Mouse (Mus musculus): ENCODE measurements around the gene Gm19345.

The Gm19345 gene

DNA sequence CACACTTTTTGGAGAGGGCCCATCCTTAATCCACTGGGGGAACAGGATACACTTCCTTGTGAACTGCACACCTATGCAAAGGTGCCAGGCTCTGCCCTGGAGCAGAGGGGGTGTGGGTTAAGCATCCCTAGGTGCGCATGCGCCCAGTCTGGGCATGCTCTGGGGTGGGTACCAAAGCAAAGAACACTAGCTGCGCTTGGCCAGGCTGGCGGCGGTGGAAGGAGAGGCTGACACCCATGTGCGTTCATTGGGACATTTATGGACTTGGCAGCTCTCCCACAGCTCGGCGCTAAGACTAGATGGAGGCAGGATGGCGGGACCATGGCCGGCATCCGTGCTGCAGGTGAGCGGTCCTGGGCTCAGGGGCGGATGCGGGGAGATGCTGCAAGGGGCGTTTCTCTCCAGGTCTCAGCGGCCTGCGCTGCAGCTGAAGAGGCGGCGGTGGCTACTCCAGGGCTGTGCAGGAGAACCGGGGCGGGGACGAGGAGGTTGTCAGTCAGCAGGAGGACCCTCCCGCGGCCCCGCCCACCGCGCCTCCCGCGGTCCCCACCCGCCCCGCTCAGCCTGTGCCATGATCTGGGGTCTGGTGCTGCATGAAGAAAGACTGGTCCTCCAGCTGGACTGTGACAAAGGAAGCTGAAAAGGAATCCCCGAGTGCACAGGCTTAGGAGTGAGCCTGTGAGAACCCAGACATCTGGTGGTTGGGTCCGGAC, at the start of gene Gm19345:
Gm19345 (plus strand) TSS at position 146 of the 713 bp plus-strand sequence.
- DNase-seq (ENCODE audit: low read depth) = no peak

DNA sequence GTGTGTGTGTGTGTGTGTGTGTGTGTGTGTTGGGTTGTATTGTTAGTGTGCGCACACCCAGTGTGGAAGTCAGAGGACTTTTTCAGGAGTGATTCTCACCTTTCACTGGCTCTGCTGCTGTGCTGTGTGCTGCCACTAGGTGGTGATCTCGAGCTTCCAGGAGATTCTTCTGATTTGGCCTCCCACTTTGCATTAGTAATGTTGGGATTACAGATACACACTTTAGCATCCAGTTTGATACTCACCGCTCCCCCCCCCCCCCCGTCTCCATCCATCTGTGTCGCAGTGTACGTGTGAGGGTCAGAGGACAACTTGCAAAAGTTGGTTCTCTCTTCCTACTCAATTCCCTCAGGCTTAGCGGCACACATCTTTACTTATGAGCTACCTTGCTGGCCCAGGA, 48.8 kb upstream of the Gm19345 start:
- DNase-seq (ENCODE audit: low read depth) = no peak

DNA sequence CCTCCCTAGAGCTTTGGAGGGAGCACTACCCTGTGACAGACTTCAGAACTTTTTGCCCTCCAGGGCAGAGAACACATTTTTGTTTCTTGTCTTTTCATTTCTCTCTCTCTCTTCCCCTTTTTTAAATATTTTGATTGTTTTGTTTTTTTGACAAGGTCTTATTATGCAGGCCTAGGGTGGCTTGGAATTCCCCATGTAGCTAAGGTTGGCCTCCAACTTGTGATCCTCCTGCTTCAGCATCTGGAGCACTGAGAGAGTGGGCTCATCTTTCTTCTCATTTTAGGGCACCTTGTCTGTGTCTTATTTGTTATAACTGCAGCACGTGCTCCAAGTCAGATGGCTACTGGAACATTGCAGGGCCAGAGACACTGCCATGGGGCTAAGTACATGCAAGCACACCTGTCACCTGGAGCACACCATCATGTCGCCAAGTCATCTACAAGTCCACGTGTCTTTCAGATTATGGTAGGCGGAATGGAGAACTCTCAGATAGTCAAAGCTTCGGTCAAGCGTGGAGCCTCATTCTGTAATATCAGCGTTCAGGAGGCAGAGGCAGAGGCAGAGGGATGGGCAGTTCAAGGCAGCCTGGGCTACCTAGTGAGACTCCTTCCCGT, 45.3 kb upstream of the Gm19345 start:
- DNase-seq (ENCODE audit: low read depth) = no peak

DNA sequence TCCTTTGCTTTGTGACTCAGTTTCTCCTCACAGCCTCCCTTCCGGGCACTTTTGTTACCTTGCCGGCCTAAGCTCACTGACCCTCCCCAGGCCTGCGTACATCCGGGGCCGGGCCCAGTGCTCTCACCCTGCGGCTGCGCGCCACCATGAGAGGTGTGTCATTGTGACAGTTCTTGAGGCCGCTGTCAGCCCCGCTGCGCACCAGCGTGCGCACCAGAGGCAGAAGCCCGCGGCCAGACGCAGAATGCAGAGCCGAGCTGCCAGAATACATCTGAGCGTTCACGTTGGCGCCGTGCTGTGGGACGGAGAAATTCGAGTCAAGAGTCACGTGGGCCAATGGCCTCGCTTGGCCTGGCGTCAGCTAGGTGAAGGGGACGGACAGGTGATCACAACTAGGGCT, 42.4 kb upstream of the Gm19345 start:
- DNase-seq (ENCODE audit: low read depth) = no peak

DNA sequence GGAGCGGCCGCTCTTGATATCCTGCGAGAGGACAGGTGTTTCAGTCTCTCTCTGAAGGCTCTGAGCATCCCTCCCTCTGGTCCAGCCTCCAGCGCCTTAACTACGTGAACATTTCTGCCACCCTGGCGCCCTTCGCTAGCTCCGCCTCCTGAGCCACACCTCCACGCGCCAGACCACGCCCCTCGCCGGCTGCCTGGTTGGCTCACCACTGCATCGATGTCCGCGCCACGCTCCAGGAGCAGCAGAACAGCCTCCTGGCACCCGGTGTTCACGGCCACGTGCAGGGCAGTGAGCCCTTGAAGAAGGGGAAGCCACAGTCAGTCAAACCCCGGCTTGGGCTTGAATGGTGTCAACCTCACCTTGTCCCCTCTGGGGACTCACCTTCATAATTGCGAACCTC, 40.7 kb upstream of the Gm19345 start:
- no peak for DNase-seq (ENCODE audit: low read depth)

DNA sequence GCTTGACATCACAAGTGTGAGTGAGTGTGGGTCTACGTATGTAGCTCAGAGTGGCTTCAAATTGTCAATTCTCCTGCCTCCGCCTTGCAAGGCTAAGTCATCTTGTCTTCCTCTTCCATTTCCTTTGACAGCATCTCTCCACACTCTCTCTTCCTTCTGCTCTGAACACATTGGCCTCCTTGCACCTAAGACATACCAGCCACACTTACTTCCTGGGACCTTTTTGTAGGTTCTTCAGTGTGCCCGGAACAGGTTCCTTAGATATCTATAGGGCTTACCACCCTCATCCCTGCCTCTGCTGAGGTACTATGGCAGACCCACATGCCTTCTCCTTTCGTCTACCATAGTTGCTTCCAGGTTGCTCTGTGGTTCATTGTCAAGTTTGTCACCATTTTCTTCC, 38.6 kb upstream of the Gm19345 start:
- no peak for DNase-seq (ENCODE audit: low read depth)

DNA sequence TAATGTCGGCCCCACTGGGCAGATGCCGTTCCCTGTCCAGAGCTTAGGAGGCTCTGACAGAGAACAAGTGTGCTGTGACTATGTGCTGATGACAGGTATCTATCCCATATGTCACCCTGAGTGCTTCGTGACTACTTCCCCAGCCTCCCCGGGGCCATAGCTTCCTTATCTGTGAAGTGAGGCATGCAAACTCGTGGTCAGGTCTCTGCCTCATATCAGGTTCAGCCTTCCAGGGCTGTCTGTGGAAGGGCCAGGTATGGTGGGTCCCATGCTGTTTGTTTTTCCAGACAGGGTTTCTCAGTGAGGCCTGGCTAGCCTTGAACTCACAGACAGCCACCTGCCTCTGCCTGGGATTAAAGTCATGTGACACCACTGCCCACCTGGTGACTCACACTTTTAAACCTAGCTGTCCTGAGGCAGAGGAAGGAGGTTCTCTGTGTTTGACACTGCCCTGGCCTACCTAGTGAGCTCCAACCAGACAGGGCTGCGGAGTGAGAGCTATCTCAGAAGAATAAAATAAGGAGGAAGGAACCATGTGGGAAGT, 38.2 kb upstream of the Gm19345 start:
- DNase-seq (ENCODE audit: low read depth) = no peak

DNA sequence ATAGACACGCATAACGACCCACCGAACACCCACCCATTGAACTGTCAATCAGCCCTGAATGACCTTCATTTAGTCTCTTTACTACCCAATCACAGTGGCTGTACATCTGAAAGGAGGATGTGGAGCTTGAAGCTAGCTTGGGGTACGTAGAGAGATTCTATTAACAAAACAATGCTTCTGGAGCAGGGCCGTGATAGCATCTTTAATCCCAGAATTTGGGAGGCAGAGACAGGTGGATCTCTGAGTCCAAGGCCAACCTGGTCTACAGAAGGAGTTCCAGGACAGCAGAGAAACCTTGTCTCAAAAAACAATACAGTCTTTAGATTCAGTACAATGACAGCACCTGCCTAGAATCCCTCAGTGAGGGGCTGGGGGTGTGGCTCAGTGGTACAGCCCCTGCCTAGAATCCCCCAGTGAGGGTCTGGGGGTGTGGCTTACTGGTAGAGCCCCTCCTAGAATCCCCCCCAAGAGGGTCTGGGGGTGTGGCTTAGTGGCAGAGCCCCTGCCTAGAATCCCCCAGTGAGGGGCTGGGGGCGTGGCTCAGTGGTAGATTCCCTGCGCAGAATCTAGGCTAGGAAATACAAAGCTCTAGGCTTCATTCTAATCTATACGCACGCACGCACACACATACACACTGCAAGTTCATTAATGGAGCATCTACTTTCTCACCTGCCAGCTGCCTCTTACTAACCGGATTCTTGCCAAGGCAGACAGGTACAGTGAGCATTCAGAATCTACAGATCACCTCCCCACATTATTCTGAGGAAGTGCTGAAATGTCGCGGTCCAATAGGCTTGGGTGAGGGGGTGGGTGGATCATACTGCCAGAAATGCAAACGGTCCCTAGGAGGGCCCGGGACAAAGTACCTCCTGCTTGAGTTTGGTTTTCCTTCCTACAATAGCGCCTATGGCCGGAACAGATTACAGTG, 36.2 kb upstream of the Gm19345 start:
- no peak for DNase-seq (ENCODE audit: low read depth)

DNA sequence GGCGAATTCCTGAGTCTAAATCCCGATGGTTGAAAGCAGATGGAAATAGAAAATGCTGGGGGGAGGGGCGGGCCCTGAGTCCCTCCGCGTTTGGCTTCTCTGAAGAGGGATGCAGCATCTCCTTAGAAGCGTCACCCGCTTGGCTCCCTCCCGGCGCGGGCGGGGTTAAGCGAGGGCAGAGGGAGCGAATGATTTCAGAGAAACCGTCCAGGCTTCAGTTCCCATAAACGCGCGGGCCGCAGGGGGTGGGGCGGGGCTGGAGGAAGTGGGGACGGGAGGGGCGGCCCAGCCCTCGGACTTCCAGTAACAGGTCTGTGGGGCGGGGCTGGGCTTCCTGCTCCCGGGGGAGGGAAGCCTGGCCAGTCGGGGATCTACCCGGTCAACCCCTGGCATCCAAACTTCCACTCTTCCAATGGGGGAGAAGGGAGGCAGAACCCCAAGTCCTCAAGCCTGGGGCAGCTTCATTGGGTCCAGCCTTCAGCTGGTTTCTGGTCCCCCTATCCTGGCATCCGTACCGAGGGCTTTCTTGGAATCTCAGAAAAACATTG, 35.5 kb upstream of the Gm19345 start:
- DNase-seq (ENCODE audit: low read depth) = peak; percentile 56

DNA sequence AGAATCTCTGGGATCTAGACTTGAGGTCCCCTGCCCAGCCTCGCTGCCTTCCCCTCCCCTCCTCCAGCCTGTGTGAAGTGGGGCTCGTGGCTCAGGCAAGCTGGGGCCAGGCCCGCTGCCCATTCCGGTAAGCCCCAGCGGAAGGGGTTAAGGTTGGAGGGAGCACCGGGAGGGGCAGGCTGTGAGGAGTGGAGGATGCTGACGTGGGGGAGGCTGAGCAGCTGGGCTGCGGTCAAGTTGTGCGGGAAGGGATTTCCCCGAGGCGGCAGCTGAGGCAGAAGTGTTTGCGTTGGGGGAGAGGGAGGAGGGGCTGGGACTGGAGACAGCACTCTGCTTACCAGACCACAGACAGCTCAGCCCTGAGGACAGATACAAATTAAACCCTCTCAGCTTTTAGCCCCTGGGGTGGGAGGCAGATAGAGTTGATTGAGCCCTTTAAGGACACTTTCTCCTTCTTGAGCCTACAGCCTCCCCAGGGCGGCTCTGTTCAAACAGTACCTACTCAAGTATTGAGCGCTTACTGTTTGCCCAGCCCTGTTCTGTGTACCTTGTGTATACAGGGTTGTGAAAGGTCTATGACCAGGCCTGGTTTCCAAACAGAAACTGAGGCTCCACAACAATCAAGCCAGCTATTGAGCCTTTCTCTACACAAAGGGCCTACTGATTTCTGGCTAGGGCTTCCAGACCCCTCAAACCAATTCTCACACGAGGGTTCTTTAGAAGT, 34.3 kb upstream of the Gm19345 start:
- no peak for DNase-seq (ENCODE audit: low read depth)

DNA sequence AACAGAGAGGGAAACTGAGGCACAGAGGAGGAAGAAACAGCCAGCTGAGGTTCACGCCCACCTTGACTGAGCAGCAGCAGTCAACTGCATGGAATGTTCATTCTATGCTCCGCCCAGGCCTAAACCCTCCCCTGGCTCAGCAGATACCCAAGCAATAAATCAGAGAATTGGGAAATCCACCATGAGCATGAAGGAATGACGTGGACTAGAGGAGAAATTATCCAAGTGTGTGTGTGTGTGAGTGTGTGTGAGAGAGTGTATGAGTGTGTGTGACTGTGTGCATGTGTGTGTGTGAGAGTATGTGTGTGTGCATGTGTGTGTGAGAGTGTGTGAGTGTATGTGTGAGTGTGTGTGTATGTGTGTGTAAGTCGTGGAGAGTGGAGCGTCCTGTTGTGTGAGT, 33.4 kb upstream of the Gm19345 start:
- DNase-seq (ENCODE audit: low read depth) = no peak

DNA sequence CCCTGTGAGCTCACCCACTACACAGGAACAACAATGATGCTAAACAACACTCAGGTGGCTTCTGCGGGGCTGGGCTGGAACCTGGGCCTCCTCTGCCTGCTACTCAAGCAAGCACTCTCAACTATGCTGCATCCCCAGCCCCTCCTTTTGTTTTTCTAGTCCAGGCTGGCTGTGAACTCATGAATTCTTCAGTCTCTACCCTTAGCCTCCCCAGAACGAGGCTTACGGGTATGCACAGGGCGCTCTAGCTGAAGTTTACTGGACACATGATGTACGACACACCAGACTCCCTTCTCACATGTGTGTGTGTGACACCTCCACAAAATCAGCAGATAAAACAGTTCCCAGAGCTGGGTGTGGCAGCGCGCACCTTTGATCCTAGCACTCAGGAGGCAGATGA, 32.9 kb upstream of the Gm19345 start:
- no peak for DNase-seq (ENCODE audit: low read depth)

DNA sequence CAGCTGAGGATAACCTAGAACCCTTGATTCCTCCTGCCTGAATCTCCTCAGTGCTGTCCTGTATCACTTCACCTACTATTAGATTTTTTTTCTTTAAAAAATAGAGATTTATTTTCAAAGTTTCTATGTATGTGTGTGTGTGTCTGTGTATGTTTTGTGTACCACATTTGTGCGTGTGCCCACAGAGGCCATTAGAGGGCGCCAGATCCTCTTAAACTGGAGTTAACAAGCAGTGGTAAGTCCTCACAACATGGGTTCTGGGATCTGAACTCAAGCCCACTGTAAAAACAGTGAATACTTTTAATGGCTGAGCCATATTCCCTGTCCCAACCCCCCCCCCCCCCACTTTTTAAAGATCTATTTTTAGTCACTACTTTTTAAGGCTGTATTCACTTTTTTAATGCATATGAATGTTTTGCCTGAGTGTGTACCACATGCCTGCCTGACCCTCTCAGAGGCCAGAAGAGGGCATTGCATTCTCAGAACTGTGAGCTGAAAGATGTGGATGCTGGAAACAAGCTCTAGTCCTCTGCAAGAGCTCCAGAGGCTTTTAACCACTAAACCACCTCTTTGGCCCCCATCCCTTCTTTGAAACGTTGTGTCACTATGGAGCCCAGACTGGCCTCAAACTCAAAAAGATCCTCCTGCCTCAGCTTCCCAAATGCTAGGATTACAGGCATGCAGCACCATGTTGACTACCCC, 31.3 kb upstream of the Gm19345 start:
- DNase-seq (ENCODE audit: low read depth) = no peak

DNA sequence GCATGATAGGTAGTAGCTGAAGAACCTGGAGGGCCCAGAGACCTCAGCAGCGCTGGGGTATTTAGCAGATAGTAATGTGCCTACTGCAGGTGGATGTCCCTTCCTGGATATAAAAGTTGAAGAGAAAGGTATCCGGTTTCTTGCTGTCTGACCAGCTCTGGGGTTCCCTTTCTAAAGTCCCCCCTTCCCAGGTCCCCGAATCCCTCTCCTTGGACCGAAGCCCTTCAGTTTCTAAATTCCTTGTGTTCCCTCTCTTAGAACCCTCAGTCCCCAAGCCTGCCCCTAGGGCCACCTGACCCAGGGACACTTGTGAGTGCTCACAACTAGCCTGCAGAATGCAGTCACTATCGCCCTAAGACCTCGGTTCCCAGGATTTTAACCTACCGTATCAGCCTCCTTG, 30.2 kb upstream of the Gm19345 start:
- DNase-seq (ENCODE audit: low read depth) = no peak

DNA sequence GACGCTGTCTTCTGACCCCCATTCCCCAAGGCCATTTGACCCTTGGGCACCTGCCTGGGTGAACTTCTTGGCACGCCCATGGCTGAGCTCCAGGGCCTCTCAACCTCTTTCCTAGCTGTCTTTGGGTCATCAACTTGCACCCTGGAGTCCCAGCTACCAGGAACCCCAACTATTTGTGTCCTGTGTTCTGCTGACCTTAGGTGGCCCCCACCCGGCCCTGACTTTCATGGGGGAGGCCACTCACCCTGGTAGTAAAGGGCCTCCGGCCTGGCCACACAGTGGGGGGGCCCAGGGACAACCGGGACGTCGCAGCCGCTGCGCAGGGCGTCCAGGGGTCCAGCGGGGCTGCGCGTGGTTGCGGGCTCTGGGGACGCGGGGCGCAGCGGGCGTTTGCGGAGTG, 29.6 kb upstream of the Gm19345 start:
- DNase-seq (ENCODE audit: low read depth) = no peak

DNA sequence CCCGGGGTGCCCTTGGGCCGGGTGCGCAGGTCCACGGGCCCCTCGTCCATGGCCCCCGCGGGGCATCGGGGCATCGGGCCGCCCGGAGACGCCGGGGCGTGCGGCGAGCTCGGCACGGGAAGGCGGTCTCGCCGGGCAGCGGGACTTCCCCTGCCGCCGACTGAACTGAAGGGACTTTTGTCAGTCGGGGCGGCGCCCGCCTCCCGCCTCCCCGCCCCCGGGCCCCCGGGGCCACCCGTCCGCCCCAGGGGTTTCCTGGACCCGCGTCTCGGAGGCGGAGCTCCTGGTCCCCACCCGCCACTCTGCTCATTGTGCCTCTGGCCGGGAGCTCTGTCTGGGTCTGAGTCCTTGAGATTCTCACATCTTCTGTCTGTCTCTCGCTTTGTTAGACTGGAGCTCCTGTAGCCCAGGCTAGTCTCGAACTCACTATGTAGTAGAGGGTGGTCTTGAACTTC, 29.2 kb upstream of the Gm19345 start, which contains the start of gene Bcl3:
Bcl3 (minus strand) TSS at position 167 of the 455 bp plus-strand sequence.
- no peak for DNase-seq (ENCODE audit: low read depth)

DNA sequence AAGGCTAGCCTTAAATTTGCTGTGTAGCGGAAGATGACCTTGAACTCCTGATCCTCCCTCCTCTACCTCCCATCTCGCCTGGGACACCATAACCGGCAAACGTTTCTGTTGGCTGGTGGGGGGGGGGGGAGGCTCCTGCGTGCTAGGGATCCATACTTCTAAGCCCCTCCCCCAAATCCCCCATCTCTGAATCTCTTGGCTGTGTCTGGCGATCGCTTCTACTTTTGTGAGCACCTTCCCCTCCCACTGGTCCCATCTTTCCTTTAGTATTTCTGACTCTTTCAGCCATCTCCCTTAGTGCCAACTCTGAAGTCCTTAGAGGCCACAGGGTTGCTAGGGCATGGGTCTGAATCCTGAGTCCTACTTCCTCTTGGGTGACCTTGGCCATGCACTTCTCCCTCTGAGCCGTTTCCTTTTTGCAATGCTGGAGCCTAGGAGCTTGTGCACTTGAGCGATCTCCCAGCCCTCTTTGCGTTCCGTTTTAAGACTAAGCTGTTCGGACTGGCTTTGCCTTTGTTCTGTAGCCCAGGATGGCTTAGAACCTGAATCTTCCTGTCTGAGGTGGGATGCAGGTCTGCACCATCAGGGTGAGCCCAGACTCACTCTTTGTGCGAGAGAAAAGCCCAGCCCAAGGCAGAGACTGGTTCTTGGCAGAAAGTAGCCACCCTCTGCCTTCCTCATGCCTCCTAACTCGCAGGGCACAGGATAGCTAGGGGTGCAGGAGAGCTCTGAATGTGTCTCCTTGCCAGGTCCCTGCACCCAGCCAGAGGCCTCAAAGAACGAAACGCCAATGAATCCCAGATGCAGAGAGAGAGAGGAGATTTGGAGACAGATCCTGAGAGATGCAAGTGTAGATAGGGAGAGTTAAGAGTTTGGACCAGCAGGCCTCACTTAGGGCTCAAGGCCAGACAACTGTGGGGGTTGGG, 28.3 kb upstream of the Gm19345 start:
- no peak for DNase-seq (ENCODE audit: low read depth)

DNA sequence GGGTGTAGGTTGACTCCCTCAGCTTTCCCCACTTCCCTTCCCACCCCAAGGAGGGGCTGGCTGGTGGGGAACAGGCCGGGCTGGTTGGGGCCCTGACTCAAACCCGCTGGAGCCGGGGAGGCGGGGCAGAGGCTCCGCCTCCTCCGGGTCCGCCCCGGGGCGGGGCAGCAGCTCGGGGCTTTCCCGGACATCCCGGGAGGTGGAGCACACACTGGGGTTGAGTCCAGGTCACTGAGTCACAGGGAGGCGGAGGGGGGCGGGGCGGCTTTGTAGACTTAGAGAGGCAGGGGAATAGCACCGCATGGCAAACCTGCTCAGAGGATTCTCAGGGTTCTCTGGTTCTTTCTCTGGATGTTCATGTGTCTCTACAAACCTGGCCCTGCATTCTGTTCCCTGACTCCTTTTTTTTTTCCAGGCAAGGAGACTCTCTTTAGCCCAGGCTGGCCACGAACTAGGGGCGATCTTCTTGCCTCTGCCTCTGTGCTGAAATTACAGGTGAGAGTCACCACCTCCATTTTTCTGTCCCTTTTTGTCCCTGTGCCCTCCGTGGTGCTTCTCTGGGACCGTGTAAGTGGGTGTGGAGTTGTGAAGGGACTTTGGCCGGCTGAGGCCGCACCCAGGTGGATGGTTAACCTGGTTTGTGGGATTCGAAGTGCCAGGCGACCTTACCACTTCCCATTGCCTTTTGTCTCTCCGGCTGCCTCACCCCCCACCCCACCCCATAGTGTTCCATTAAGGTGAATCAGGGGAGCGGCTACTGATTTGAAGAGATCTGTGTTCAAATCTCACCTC, 27.4 kb upstream of the Gm19345 start:
- DNase-seq (ENCODE audit: low read depth) = peak; percentile 75

DNA sequence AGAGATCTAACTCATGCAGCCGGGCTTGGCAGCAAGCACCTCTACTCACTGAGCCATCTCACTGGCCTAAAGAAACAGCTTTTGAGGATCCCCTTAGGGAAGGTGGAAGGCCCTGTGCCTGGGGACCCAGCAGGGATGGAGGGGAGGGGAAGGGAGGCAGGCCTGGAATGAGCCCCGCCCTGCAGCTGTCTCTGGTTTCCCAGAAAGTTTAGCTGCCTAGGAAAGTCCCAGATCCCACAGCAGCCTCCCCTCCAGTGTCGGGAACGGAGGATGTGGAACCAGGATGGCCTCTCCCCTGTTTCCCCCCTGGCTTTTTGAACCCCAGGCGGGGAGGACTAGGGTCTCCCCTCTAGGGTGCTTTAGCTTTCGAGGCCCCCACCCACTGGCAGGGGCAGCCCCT, 25.0 kb upstream of the Gm19345 start:
- DNase-seq (ENCODE audit: low read depth) = no peak

Measured in c-Kit-positive CD71-positive TER-119-negative erythroid progenitor cells, embryonic 14.5 days (primary cell).